Mouse (Mus musculus): ENCODE results near the gene Pigo. TPM values are rescaled to one million over a fixed set of nuclear protein-coding genes. Genes with fewer than 3 reads are reported as not detected.
A peak's percentile ranks its signal among the peaks of the same experiment; 100 is the strongest.
"Not testable (repeated sequence)": the region's sequence is repeated elsewhere in the genome, so short reads cannot be mapped to it uniquely, and the experiment has no call there.

The Pigo gene
- polyA plus RNA-seq, 1 experiment from 2014 or later: 16.6 TPM

DNA sequence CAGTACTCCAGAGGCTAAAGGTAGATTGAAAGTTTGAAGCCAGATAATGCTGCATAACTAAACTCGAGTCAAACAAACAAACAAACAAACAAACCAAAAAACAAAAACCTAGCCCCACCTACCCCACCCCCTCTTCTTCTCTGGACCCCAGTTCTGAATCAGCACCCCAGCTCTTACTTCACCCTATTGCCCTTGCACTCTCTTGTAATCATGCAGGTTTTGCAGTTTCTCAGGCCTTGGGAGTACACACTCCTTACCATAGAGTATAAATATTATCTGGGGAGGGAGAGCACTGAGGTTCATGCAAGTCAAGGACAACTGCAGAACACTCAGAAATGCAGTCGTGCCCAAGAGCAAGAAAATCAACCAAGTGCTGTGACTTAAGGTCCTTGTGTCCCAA is 24.3 kb downstream of the Pigo start:
- Histone ChIP-seq H3K4me1 (ENCODE audit: control insufficient read depth, insufficient read depth, low read length) (peaks cover 19% of the 10 kb centered on the region), H3K36me3 (ENCODE audit: control insufficient read depth, insufficient read depth, low read length) (peaks cover 14% of the 10 kb centered on the region), H3K9ac (ENCODE audit: low read depth, low read length) (no peak overlapping the region), H3K27ac (replicated peaks; ENCODE audit: low read depth, low read length) (peak overlapping the region; percentile 82; the same call in 1 of the 2 replicates), H3K4me3 (ENCODE audit: low read depth, low read length) (no peak overlapping the region), H3K4me2 (ENCODE audit: low read depth, low read length) (no peak overlapping the region), H3K9me3 (ENCODE audit: control insufficient read depth, low read length) (no peaks in the 10 kb centered on the region), H3K27me3 (replicated peaks; ENCODE audit: control insufficient read depth, insufficient read depth, low read length) (no peaks in the 10 kb centered on the region)
- 92% methylated on average over 2 of the region's 2 CpGs for WGBS
- ATAC-seq (ENCODE audit: low read depth): no peak
- no peak for DNase-seq (ENCODE audit: low spot score)

DNA sequence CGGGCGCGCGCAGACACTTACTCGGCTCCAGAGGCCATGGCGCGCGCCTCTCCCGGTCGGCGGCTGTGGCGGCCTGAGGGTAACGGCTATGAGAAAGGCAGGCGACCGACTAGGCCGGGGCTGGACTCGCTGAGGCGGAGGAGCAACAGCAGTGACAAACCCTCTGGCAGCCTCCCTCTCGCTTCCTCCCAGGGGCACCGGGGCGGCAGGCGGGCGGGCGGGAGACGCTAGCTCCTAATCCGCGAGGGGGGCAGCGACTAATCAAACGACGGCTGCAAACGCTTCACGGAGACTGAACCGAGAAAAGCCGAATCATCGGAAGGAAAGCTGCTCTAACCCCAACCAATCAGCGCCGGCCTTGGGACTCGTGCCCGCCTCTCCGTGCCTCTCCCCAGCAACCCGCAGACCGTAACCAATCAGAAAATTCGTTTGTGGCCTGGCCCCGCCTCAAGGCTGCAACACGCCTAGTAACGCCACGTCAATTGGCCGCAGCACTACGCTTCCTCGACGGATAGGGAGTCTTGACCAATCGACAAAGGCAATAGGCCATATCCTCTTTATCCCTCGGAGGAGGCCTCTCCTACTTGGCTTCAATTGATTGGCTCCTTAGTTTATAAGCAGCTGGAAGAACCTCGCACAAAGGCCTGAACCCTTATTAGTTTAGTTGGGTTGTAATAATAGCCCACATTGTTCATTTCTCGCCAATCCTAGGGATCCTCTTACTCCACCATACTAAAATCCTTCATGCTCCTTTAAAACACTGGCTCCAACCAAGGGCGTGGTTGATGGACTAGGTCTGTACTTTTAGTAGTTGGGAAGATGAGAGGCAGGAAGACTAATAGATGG is 25.3 kb downstream of the Pigo start, which contains the start of gene Vcp:
TSS of gene Vcp (minus strand) at position 367 of the 846 bp plus-strand sequence.
- H3K4me2 ChIP-seq (ENCODE audit: low read depth, low read length): peak within 1 kb of the TSS; percentile 94
- H3K4me3 ChIP-seq (ENCODE audit: low read depth, low read length): peak within 1 kb of the TSS; percentile 94
- not testable (repeated sequence) for H3K27me3 ChIP-seq (replicated peaks; ENCODE audit: control insufficient read depth, insufficient read depth, low read length); H3K9me3 ChIP-seq (ENCODE audit: control insufficient read depth, low read length)
- peak within 1 kb of the TSS; percentile 99 for H3K27ac ChIP-seq (replicated peaks; ENCODE audit: low read depth, low read length)
- H3K9ac ChIP-seq (ENCODE audit: low read depth, low read length): peak within 1 kb of the TSS; percentile 96
- WGBS: under 1% methylated on average over 46 of the region's 56 CpGs
- peak; percentile 98 for ATAC-seq (ENCODE audit: low read depth)
- H3K4me1 ChIP-seq (ENCODE audit: control insufficient read depth, insufficient read depth, low read length): peaks cover 19% of the 10 kb centered on the region
- DNase-seq (ENCODE audit: low spot score): peak; percentile 100
- H3K36me3 ChIP-seq (ENCODE audit: control insufficient read depth, insufficient read depth, low read length): peaks cover 21% of the 10 kb centered on the region

DNA sequence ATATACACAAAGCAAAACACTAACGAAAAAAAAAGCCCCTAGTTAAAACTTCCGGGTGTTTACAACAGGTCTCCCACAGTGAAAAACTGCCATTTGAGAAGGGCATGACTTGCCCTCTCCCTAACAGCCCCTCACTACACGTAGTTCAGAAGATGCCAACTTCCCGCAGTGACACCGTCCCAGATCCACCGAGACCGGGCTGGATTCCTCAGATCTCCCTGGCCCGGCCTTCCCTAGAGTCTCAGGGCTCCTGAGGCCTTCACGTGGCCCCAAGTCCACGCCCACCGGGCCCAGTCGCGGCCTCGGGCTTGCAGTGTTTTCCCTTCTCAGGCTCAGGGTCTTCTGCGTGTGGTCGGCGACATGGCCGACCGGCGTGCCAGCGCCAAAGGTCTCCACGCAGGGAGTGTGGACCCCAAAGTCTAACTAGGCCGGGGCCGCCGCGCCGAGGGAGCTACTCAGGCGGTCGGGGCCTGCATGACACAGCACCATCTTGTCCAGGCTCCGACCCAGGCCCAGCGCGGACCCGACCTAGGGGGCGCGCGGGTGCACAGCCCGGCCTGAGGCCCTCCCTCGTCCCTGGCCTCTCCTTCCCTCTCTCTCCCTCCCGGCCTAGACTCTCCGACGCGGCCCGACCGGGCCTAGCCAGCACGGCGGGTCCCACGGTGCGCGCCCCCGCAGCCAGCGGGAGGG is 26.0 kb downstream of the Pigo start:
- ATAC-seq (ENCODE audit: low read depth) (peak; percentile 78), DNase-seq (ENCODE audit: low spot score) (peak; percentile 86)
- Histone ChIP-seq H3K27ac (replicated peaks; ENCODE audit: low read depth, low read length) (peak overlapping the region; percentile 99), H3K4me3 (ENCODE audit: low read depth, low read length) (peak overlapping the region; percentile 94), H3K27me3 (replicated peaks; ENCODE audit: control insufficient read depth, insufficient read depth, low read length) (no peaks in the 10 kb centered on the region), H3K9me3 (ENCODE audit: control insufficient read depth, low read length) (no peaks in the 10 kb centered on the region), H3K4me2 (ENCODE audit: low read depth, low read length) (peak overlapping the region; percentile 94), H3K4me1 (ENCODE audit: control insufficient read depth, insufficient read depth, low read length) (peaks cover 19% of the 10 kb centered on the region), H3K9ac (ENCODE audit: low read depth, low read length) (peak overlapping the region; percentile 96), H3K36me3 (ENCODE audit: control insufficient read depth, insufficient read depth, low read length) (peaks cover 26% of the 10 kb centered on the region)
- under 1% methylated on average over 30 of the region's 51 CpGs for WGBS

DNA sequence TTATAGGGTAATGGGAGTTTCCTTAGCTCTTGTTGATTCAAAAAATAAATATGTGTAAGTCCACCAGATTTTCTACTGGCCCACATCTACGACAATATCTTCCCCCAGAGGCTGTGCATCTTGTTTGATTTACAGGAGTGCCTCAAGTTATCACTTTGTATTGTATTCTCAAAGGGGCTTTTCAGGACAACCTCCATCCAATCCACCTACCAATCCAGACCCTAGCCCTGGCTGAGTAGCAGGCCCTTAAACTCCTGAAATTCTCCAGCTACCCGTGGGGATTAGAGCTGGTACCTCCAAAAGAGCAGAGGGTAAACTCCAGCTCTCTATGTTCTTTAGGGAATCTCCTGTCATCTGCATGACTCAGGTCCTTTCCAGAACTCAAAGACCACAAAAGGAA is 27.6 kb downstream of the Pigo start:
- Histone ChIP-seq H3K9me3 (ENCODE audit: control insufficient read depth, low read length) (no peaks in the 10 kb centered on the region), H3K4me2 (ENCODE audit: low read depth, low read length) (peak overlapping the region; percentile 94), H3K27me3 (replicated peaks; ENCODE audit: control insufficient read depth, insufficient read depth, low read length) (no peaks in the 10 kb centered on the region), H3K4me1 (ENCODE audit: control insufficient read depth, insufficient read depth, low read length) (peaks cover 19% of the 10 kb centered on the region), H3K36me3 (ENCODE audit: control insufficient read depth, insufficient read depth, low read length) (peaks cover 40% of the 10 kb centered on the region), H3K9ac (ENCODE audit: low read depth, low read length) (peak overlapping the region; percentile 96; the same call in 1 of the 2 replicates), H3K27ac (replicated peaks; ENCODE audit: low read depth, low read length) (no peak overlapping the region), H3K4me3 (ENCODE audit: low read depth, low read length) (peak overlapping the region; percentile 94)
- 57% methylated on average over 2 of the region's 2 CpGs for WGBS
- no peak for DNase-seq (ENCODE audit: low spot score)
- ATAC-seq (ENCODE audit: low read depth): no peak

DNA sequence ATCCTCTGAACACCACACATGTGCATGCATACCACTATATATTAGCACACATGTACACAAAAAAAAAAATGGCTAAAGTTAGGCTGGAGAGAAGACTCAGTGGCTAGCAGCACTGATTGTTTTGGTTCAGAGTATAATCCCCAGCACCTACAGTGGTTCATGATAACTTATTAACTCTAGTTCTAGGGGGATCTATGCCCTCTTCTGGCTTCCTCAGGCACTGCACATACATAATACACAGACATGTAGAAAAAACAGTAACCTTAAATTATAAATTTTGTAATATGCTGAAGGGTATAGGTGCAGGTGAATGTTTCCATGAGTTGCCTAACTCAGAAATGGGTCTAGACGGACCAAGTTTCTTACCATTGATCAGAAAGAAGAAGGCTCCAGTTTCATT is 37.3 kb downstream of the Pigo start:
- Histone ChIP-seq H3K4me3 (ENCODE audit: low read depth, low read length) (no peak overlapping the region), H3K9ac (ENCODE audit: low read depth, low read length) (no peak overlapping the region), H3K4me1 (ENCODE audit: control insufficient read depth, insufficient read depth, low read length) (no peaks in the 10 kb centered on the region), H3K4me2 (ENCODE audit: low read depth, low read length) (no peak overlapping the region), H3K27ac (replicated peaks; ENCODE audit: low read depth, low read length) (no peak overlapping the region), H3K36me3 (ENCODE audit: control insufficient read depth, insufficient read depth, low read length) (peaks cover 97% of the 10 kb centered on the region), H3K9me3 (ENCODE audit: control insufficient read depth, low read length) (no peaks in the 10 kb centered on the region), H3K27me3 (replicated peaks; ENCODE audit: control insufficient read depth, insufficient read depth, low read length) (no peaks in the 10 kb centered on the region)
- DNase-seq (ENCODE audit: low spot score): no peak
- WGBS: 94% methylated on average over 1 of the region's 1 CpGs
- ATAC-seq (ENCODE audit: low read depth): no peak

DNA sequence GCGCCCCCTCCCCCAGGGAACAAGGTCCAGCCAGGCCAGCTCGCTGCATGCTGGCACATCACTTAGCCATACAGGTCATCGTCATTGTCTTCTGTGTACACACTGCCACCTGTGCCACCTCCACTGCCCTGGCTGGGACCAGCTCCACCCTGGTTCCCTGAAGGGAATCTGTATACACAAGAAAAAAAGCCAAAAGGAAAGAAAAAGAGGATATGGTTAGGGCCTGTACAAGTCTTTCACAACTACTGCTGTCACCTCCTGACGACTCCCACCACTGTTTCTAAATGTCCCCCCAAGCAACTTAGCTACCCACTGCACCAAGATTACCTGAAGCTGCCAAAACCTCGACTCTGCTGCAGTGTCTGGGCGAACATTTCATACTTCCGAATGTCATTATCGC is 45.2 kb downstream of the Pigo start:
- H3K4me1 ChIP-seq (ENCODE audit: control insufficient read depth, insufficient read depth, low read length); H3K9me3 ChIP-seq (ENCODE audit: control insufficient read depth, low read length); ATAC-seq (ENCODE audit: low read depth); H3K4me3 ChIP-seq (ENCODE audit: low read depth, low read length); H3K27ac ChIP-seq (replicated peaks; ENCODE audit: low read depth, low read length); H3K4me2 ChIP-seq (ENCODE audit: low read depth, low read length); H3K27me3 ChIP-seq (replicated peaks; ENCODE audit: control insufficient read depth, insufficient read depth, low read length); DNase-seq (ENCODE audit: low spot score); H3K9ac ChIP-seq (ENCODE audit: low read depth, low read length): not testable (repeated sequence)
- peaks cover 78% of the 10 kb centered on the region for H3K36me3 ChIP-seq (ENCODE audit: control insufficient read depth, insufficient read depth, low read length)
- 88% methylated on average over 6 of the region's 8 CpGs for WGBS

DNA sequence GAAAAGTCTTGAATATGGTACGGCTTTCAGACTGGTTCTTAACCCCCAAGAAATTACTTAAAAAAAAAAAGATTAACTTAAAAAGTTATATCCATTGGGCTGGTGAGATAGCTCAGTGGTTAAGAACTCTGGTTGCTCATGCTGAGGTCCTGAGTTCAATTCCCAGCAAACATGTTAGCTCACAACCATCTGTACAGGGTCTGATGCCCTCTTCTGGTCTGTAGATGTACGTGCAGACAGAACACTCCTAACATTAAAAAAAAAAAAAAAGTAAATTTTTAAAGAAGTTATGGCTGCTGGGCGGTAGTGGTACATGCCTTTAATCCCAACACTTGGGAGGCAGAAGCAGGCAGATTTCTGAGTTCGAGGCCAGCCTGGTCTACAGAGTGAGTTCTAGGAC is 47.6 kb downstream of the Pigo start:
- no peak overlapping the region for H3K4me2 ChIP-seq (ENCODE audit: low read depth, low read length)
- no peak overlapping the region for H3K9ac ChIP-seq (ENCODE audit: low read depth, low read length)
- no peak overlapping the region for H3K4me3 ChIP-seq (ENCODE audit: low read depth, low read length)
- ATAC-seq (ENCODE audit: low read depth) (no peak), DNase-seq (ENCODE audit: low spot score) (no peak)
- H3K36me3 ChIP-seq (ENCODE audit: control insufficient read depth, insufficient read depth, low read length): peaks cover 55% of the 10 kb centered on the region
- H3K4me1 ChIP-seq (ENCODE audit: control insufficient read depth, insufficient read depth, low read length): no peaks in the 10 kb centered on the region
- H3K9me3 ChIP-seq (ENCODE audit: control insufficient read depth, low read length): no peaks in the 10 kb centered on the region
- 91% methylated on average over 4 of the region's 4 CpGs for WGBS
- H3K27me3 ChIP-seq (replicated peaks; ENCODE audit: control insufficient read depth, insufficient read depth, low read length): no peaks in the 10 kb centered on the region
- H3K27ac ChIP-seq (replicated peaks; ENCODE audit: low read depth, low read length): no peak overlapping the region

DNA sequence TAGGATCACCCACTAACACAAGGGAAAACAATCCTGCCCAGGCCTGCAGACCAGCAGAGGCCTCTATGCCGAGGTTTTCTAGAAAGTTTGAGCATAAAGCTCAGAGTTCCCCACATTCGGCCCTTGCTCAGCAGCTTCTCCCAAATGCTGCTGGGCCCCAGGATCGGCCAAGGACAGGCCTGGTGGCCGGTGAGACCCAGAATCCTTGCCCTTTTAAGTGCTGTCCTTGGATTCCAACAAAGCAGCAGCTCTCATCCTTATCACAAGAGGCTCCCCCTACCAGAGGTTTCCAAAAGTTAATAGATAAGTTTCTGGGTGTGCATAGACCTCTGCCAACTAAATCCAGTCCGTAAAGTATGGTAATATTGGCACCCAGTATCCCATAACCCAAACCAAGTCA is 51.8 kb downstream of the Pigo start:
- Histone ChIP-seq H3K36me3 (ENCODE audit: control insufficient read depth, insufficient read depth, low read length) (peaks cover 20% of the 10 kb centered on the region), H3K27me3 (replicated peaks; ENCODE audit: control insufficient read depth, insufficient read depth, low read length) (no peaks in the 10 kb centered on the region), H3K9me3 (ENCODE audit: control insufficient read depth, low read length) (no peaks in the 10 kb centered on the region), H3K27ac (replicated peaks; ENCODE audit: low read depth, low read length) (no peak overlapping the region), H3K4me1 (ENCODE audit: control insufficient read depth, insufficient read depth, low read length) (no peaks in the 10 kb centered on the region), H3K4me3 (ENCODE audit: low read depth, low read length) (no peak overlapping the region), H3K9ac (ENCODE audit: low read depth, low read length) (no peak overlapping the region), H3K4me2 (ENCODE audit: low read depth, low read length) (no peak overlapping the region)
- no peak for ATAC-seq (ENCODE audit: low read depth)
- no peak for DNase-seq (ENCODE audit: low spot score)
- WGBS: 79% methylated on average over 5 of the region's 5 CpGs
